Comparison of ENCODE assay signal across 41 mouse cellular contexts in genomic region chr13:33532814-33533213, GRCm38 (mm10). TPM values are rescaled to one million over a fixed set of nuclear protein-coding genes. Genes with fewer than 3 reads are reported as not detected.
"Had no signal": no experiment of that assay in that cellular context is flagged by ENCODE, and none has a peak within 500 bp of the region (broad histone marks: within the 10 kb centered on the region; RNA-seq: fewer than 3 reads in every experiment).

No protein-coding gene starts in this region.

- H3K9ac ChIP-seq: heart, embryonic 12.5 days; hindbrain, embryonic 13.5 days; hindbrain, embryonic 15.5 days; kidney, embryonic 15.5 days; limb, embryonic 12.5 days; liver, embryonic 13.5 days had no signal

- H3K4me2 ChIP-seq: heart, embryonic 12.5 days; hindbrain, embryonic 13.5 days; hindbrain, embryonic 15.5 days; kidney, embryonic 15.5 days; limb, embryonic 12.5 days; liver, embryonic 11.5 days; liver, embryonic 13.5 days had no signal

- ATAC-seq: hindbrain, postnatal 0 days; intestine, embryonic 16.5 days had no signal

- H3K4me1 ChIP-seq: heart, embryonic 10.5 days; heart, embryonic 12.5 days; hindbrain, embryonic 13.5 days; hindbrain, embryonic 15.5 days; kidney, embryonic 15.5 days; limb, embryonic 10.5 days; limb, embryonic 12.5 days; liver, embryonic 13.5 days had no signal

- H3K36me3 ChIP-seq: heart, embryonic 10.5 days; heart, embryonic 12.5 days; hindbrain, embryonic 13.5 days; hindbrain, embryonic 15.5 days; kidney, embryonic 15.5 days; limb, embryonic 10.5 days; limb, embryonic 12.5 days; liver, embryonic 13.5 days had no signal

- DNase-seq: gastrocnemius, adult 2 months; gastrocnemius, postnatal 10 days; gastrocnemius, postnatal 25 days; heart, adult 18-20 months; heart, postnatal 10 days; heart, postnatal 36 days; kidney, adult 11 months; kidney, adult 2 months; kidney, adult 9 months; kidney, postnatal 25 days; layer of hippocampus, adult 9-11 months; layer of hippocampus, postnatal 36 days; liver; liver, embryonic 13.5 days had no signal

- H3K27ac ChIP-seq: gastrocnemius, adult 2 months; heart, embryonic 10.5 days; hindbrain, embryonic 13.5 days; hindbrain, embryonic 15.5 days; hindbrain, postnatal 0 days; kidney, embryonic 15.5 days; kidney, postnatal 0 days; limb, embryonic 10.5 days; limb, embryonic 12.5 days; liver, embryonic 13.5 days had no signal

- H3K27me3 ChIP-seq: heart, embryonic 12.5 days; hindbrain, embryonic 13.5 days; hindbrain, embryonic 15.5 days; kidney, embryonic 15.5 days; limb, embryonic 12.5 days; liver, embryonic 13.5 days had no signal

- H3K9me3 ChIP-seq: heart, embryonic 10.5 days; heart, embryonic 12.5 days; hindbrain, embryonic 15.5 days; kidney, embryonic 15.5 days; limb, embryonic 10.5 days; limb, embryonic 12.5 days; liver, embryonic 13.5 days had no signal

- H3K4me3 ChIP-seq: gastrocnemius, adult 2 months; heart, embryonic 10.5 days; heart, embryonic 12.5 days; hindbrain, embryonic 13.5 days; hindbrain, embryonic 15.5 days; kidney, embryonic 15.5 days; limb, embryonic 10.5 days; limb, embryonic 12.5 days; liver, embryonic 13.5 days had no signal

RNA-seq across cellular contexts. Expression of gene Serpinb9g, which starts 48.2 kb away (rescaled TPM):
- total RNA-seq: gastrocnemius, adult 2 months; gastrocnemius, postnatal 10 days; gastrocnemius, postnatal 25 days; gastrocnemius, postnatal 4 days; granulocyte monocyte progenitor cell, adult 5-6 weeks; heart, adult 18-20 months; heart, adult 8-10 months; heart, postnatal 10 days; heart, postnatal 36 days; hematopoietic stem cell, adult 5-6 weeks; hindbrain, postnatal 0 days; layer of hippocampus, adult 18-20 months; layer of hippocampus, adult 8-10 months; layer of hippocampus, postnatal 14 days; layer of hippocampus, postnatal 36 days; left cerebral cortex, adult 18-20 months; left cerebral cortex, adult 8-10 months; left cerebral cortex, postnatal 10 days; left cerebral cortex, postnatal 25 days had no signal
- polyA plus RNA-seq: heart, embryonic 10.5 days; heart, embryonic 12.5 days; heart, embryonic 14.5 days; heart, embryonic 16.5 days; hindbrain, embryonic 11.5 days; hindbrain, embryonic 13.5 days; hindbrain, embryonic 15.5 days; hindbrain, postnatal 0 days; intestine, embryonic 14.5 days; intestine, embryonic 16.5 days; kidney, adult 2 months; kidney, embryonic 15.5 days; kidney, postnatal 0 days; large intestine, adult 2 months; limb, embryonic 10.5 days; limb, embryonic 12.5 days; liver, embryonic 11.5 days; liver, embryonic 13.5 days had no signal
